Mouse (Mus musculus) thymus, adult 2 months (tissue): Measurements from ENCODE around the gene BC049715.

Experiments
- CTCF ChIP-seq: fragments of 200-500 bp; IDR thresholded peaks from 2 replicates; pipeline ENCODE4 v1.5.1; 2012; ENCODE audit warnings: mild to moderate bottlenecking, control low read depth, low read length, moderate library complexity, borderline replicate concordance; ENCODE audit not compliant: control insufficient read depth, poor library complexity, insufficient read depth; ENCODE audit errors: extremely low read depth
- POLR2A ChIP-seq: fragments of 200-500 bp; IDR thresholded peaks from 2 replicates; pipeline ENCODE4 v1.6.1; 2012; ENCODE audit warnings: mild to moderate bottlenecking, low read length, control low read depth, moderate library complexity; ENCODE audit not compliant: control insufficient read depth, poor library complexity, insufficient read depth; ENCODE audit errors: extremely low read depth

DNA sequence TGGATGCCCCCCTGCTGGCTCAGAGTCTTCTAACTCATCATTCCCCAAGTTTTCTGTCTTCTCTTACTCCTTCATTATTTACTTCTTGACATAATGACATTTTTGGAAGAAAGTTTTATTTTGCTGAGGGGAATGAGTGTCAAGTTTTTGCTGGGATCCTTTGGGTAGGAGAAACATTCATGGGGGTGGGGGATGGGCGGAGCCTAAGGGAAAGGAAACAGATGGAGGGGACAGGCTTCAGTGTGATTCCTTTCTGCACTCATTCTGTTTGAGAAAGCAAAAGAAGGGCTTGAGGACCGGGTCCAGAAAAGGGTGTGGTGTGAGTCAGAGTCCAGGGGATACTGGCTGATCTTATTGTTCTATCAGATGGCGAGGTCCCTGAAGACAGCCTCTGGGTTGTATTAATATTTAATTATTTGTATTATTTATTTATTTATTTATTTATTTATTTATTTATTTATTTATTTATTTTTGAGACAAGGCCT, 56.0 kb downstream of the BC049715 start:
- TF ChIP-seq POLR2A, result no peak
- no peak for TF ChIP-seq CTCF
